Mouse (Mus musculus) liver, embryonic 11.5 days (tissue): ENCODE measurements around the gene Nptxr. TPM values are rescaled to one million over a fixed set of nuclear protein-coding genes. Genes with fewer than 3 reads are reported as not detected.

Source experiments
- ATAC-seq: fragments of 200-750 bp; cut with Nextera tagmentation; replicated peaks from 2 replicates; pipeline ENCODE4 v1.8.0; 2017; ENCODE audit warnings: moderate number of reproducible peaks, mild to moderate bottlenecking, moderate TSS enrichment, moderate library complexity; ENCODE audit not compliant: low FRiP score
- DNase-seq: peaks from one replicate; pipeline ENCODE4 v3.0.0-alpha.2; 2017; ENCODE audit warnings: low spot score
- H3K27ac ChIP-seq: fragments of 300-500 bp; sonication (generic); 2 replicates; pipeline ENCODE4 v1.5.1; 2014; ENCODE audit warnings: mild to moderate bottlenecking, low read depth, low read length, control low read depth
- H3K27me3 ChIP-seq: fragments of 300-500 bp; sonication (generic); replicated peaks from 2 replicates; pipeline ENCODE4 v1.6.1; 2014; ENCODE audit warnings: low read length, mixed read lengths; ENCODE audit not compliant: control insufficient read depth, insufficient read depth
- H3K36me3 ChIP-seq: fragments of 300-500 bp; sonication (generic); 2 replicates; pipeline ENCODE4 v1.6.1; 2014; ENCODE audit warnings: mild to moderate bottlenecking, low read length, moderate library complexity, mixed read lengths; ENCODE audit not compliant: control insufficient read depth, insufficient read depth
- H3K4me1 ChIP-seq: fragments of 300-500 bp; sonication (generic); replicated peaks from 2 replicates; pipeline ENCODE4 v1.6.1; 2014; ENCODE audit warnings: low read length, mixed read lengths; ENCODE audit not compliant: control insufficient read depth, insufficient read depth
- H3K4me2 ChIP-seq: fragments of 300-500 bp; sonication (generic); 2 replicates; pipeline ENCODE4 v1.6.1; 2014; ENCODE audit warnings: mild to moderate bottlenecking, control low read depth, moderate library complexity
- H3K4me3 ChIP-seq: fragments of 300-500 bp; sonication (generic); 2 replicates; pipeline ENCODE4 v1.5.1; 2014; ENCODE audit warnings: low read depth, low read length, control low read depth
- H3K9ac ChIP-seq: fragments of 300-500 bp; sonication (generic); 2 replicates; pipeline ENCODE4 v1.6.1; 2014; ENCODE audit warnings: low read depth, low read length, control low read depth
- H3K9me3 ChIP-seq: fragments of 300-500 bp; sonication (generic); 2 replicates; pipeline ENCODE4 v1.6.1; 2016; ENCODE audit warnings: low read length, inconsistent platforms, mixed read lengths; ENCODE audit not compliant: control insufficient read depth
- WGBS: fragments of 180-500 bp; shearing (Covaris S2); extraction: QIAGEN DNeasy Blood & Tissue Kit; methylation state at CpG from one replicate; pipeline ENCODE4 v1.1.7; 2014; 5-methylcytosine and 5-hydroxymethylcytosine counted together
- polyA plus RNA-seq: library from polyadenylated mRNA; unstranded; fragments of >200 nt; fragmentation: Nextera tagmentation; extraction: Ambion mirVana; gene quantifications from 2 replicates; pipeline ENCODE4 v1.2.1, GENCODE M21; 2014

Nptxr gene
- polyA plus RNA-seq, 1 experiment from 2014 or later = 0.43 TPM

GRCm38 (mm10) chr15:79810061-79810460, 5.5 kb upstream of the Nptxr start:
- Histone ChIP-seq H3K9me3 (no peaks in the 10 kb centered on the region), H3K9ac (no peak overlapping the region), H3K4me3 (no peak overlapping the region), H3K27me3 (peaks cover 34% of the 10 kb centered on the region), H3K36me3 (no peaks in the 10 kb centered on the region), H3K4me1 (no peaks in the 10 kb centered on the region), H3K4me2 (no peak overlapping the region), H3K27ac (no peak overlapping the region)
- WGBS = 43% methylated on average over 3 of the region's 3 CpGs
- ATAC-seq (no peak), DNase-seq (no peak)

- Histone ChIP-seq H3K9ac (no peak overlapping the region), H3K36me3 (no peaks in the 10 kb centered on the region), H3K4me1 (peaks cover 5% of the 10 kb centered on the region; the same call in 1 of the 2 replicates), H3K4me2 (no peak overlapping the region), H3K4me3 (no peak overlapping the region), H3K9me3 (no peaks in the 10 kb centered on the region), H3K27me3 (peaks cover 48% of the 10 kb centered on the region), H3K27ac (no peak overlapping the region)
- DNase-seq (no peak), ATAC-seq (no peak)
- 57% methylated on average over 5 of the region's 5 CpGs for WGBS
Observed at GRCm38 (mm10) chr15:79808658-79809057, 4.1 kb upstream of the Nptxr start.

GRCm38 (mm10) chr15:79808114-79808513, 3.5 kb upstream of the Nptxr start:
- DNase-seq (no peak), ATAC-seq (no peak)
- peaks cover 5% of the 10 kb centered on the region; the same call in 1 of the 2 replicates for H3K4me1 ChIP-seq
- no peak overlapping the region for H3K27ac ChIP-seq
- no peak overlapping the region for H3K9ac ChIP-seq
- 35% methylated on average over 5 of the region's 5 CpGs for WGBS
- H3K27me3 ChIP-seq = peaks cover 53% of the 10 kb centered on the region
- no peak overlapping the region for H3K4me3 ChIP-seq
- H3K4me2 ChIP-seq = no peak overlapping the region
- H3K36me3 ChIP-seq = no peaks in the 10 kb centered on the region
- no peaks in the 10 kb centered on the region for H3K9me3 ChIP-seq

GRCm38 (mm10) chr15:79807050-79807449, 2.5 kb upstream of the Nptxr start:
- ATAC-seq (no peak), DNase-seq (no peak)
- WGBS = 33% methylated on average over 1 of the region's 1 CpGs
- Histone ChIP-seq H3K4me2 (no peak overlapping the region), H3K27ac (no peak overlapping the region), H3K4me1 (peaks cover 5% of the 10 kb centered on the region; the same call in 1 of the 2 replicates), H3K4me3 (no peak overlapping the region), H3K9me3 (no peaks in the 10 kb centered on the region), H3K36me3 (no peaks in the 10 kb centered on the region), H3K9ac (no peak overlapping the region), H3K27me3 (peaks cover 64% of the 10 kb centered on the region)

GRCm38 (mm10) chr15:79805246-79805645, 680 bp upstream of the Nptxr start:
- no peak overlapping the region for H3K4me2 ChIP-seq

GRCm38 (mm10) chr15:79803533-79804351, 824 bp downstream of the Nptxr start:
- WGBS = 5% methylated on average over 78 of the region's 81 CpGs

More at GRCm38 (mm10) chr15:79805246-79805645, 680 bp upstream of the Nptxr start:
- no peak overlapping the region for H3K27ac ChIP-seq
- H3K36me3 ChIP-seq = no peaks in the 10 kb centered on the region
- no peak overlapping the region for H3K4me3 ChIP-seq
- WGBS = 22% methylated on average over 8 of the region's 8 CpGs
- peaks cover 77% of the 10 kb centered on the region for H3K27me3 ChIP-seq
- no peak overlapping the region for H3K9ac ChIP-seq
- DNase-seq (no peak), ATAC-seq (no peak)
- peaks cover 5% of the 10 kb centered on the region; the same call in 1 of the 2 replicates for H3K4me1 ChIP-seq
- H3K9me3 ChIP-seq = no peaks in the 10 kb centered on the region

GRCm38 (mm10) chr15:79802304-79802703, 2.3 kb downstream of the Nptxr start:
- H3K4me3 ChIP-seq = no peak overlapping the region
- peaks cover 79% of the 10 kb centered on the region for H3K27me3 ChIP-seq
- WGBS = 60% methylated on average over 4 of the region's 4 CpGs
- DNase-seq (no peak), ATAC-seq (no peak)
- peaks cover 5% of the 10 kb centered on the region; the same call in 1 of the 2 replicates for H3K4me1 ChIP-seq
- no peaks in the 10 kb centered on the region for H3K9me3 ChIP-seq
- no peak overlapping the region for H3K4me2 ChIP-seq
- no peaks in the 10 kb centered on the region for H3K36me3 ChIP-seq
- H3K27ac ChIP-seq = no peak overlapping the region
- no peak overlapping the region for H3K9ac ChIP-seq

More at GRCm38 (mm10) chr15:79803533-79804351, 824 bp downstream of the Nptxr start:
- ATAC-seq (no peak), DNase-seq (peak; percentile 44)
- Histone ChIP-seq H3K36me3 (no peaks in the 10 kb centered on the region), H3K27ac (no peak overlapping the region), H3K9me3 (no peaks in the 10 kb centered on the region), H3K4me1 (peaks cover 5% of the 10 kb centered on the region; the same call in 1 of the 2 replicates), H3K4me2 (peak overlapping the region; percentile 71), H3K9ac (no peak overlapping the region), H3K4me3 (peak overlapping the region; percentile 58), H3K27me3 (peaks cover 82% of the 10 kb centered on the region)

GRCm38 (mm10) chr15:79801646-79802045, 2.9 kb downstream of the Nptxr start:
- H3K4me1 ChIP-seq = peaks cover 5% of the 10 kb centered on the region; the same call in 1 of the 2 replicates
- H3K4me3 ChIP-seq = no peak overlapping the region
- no peak overlapping the region for H3K9ac ChIP-seq
- ATAC-seq = no peak
- WGBS = 59% methylated on average over 2 of the region's 2 CpGs
- H3K27ac ChIP-seq = no peak overlapping the region
- H3K9me3 ChIP-seq = no peaks in the 10 kb centered on the region
- H3K4me2 ChIP-seq = no peak overlapping the region
- no peaks in the 10 kb centered on the region for H3K36me3 ChIP-seq
- peaks cover 72% of the 10 kb centered on the region for H3K27me3 ChIP-seq
- DNase-seq = no peak

GRCm38 (mm10) chr15:79800701-79801100, 3.9 kb downstream of the Nptxr start:
- Histone ChIP-seq H3K4me2 (no peak overlapping the region), H3K36me3 (no peaks in the 10 kb centered on the region), H3K9me3 (no peaks in the 10 kb centered on the region), H3K4me3 (no peak overlapping the region), H3K27me3 (peaks cover 63% of the 10 kb centered on the region), H3K27ac (no peak overlapping the region), H3K4me1 (peaks cover 5% of the 10 kb centered on the region; the same call in 1 of the 2 replicates), H3K9ac (no peak overlapping the region)
- no peak for DNase-seq
- WGBS = 66% methylated on average over 11 of the region's 11 CpGs
- ATAC-seq = no peak
